29 mouse cellular contexts compared by ENCODE assay signal in genomic region chr3:98291044-98291443, GRCm38 (mm10). TPM values are rescaled to one million over a fixed set of nuclear protein-coding genes. Genes with fewer than 3 reads are reported as not detected.
"Had no signal": no experiment of that assay in that cellular context is flagged by ENCODE, and none has a peak within 500 bp of the region (broad histone marks: within the 10 kb centered on the region; RNA-seq: fewer than 3 reads in every experiment).

No protein-coding gene starts in this region.

- H3K4me3 ChIP-seq: embryonic facial prominence, embryonic 10.5 days; embryonic facial prominence, embryonic 12.5 days; embryonic facial prominence, embryonic 13.5 days; embryonic facial prominence, embryonic 15.5 days; erythroblast, embryonic 14.5 days; forebrain, embryonic 10.5 days; forebrain, embryonic 12.5 days; forebrain, embryonic 13.5 days; forebrain, embryonic 15.5 days; gastrocnemius, adult 2 months; heart, adult 2 months had no signal

- ATAC-seq: forebrain, embryonic 13.5 days; forebrain, embryonic 14.5 days; forebrain, embryonic 15.5 days; forebrain, embryonic 16.5 days; forebrain, postnatal 0 days had no signal

- H3K27ac ChIP-seq: embryonic facial prominence, embryonic 10.5 days; embryonic facial prominence, embryonic 12.5 days; embryonic facial prominence, embryonic 13.5 days; embryonic facial prominence, embryonic 15.5 days; forebrain, embryonic 10.5 days; forebrain, embryonic 12.5 days; forebrain, embryonic 13.5 days; forebrain, embryonic 15.5 days; gastrocnemius, adult 2 months; heart, adult 2 months had no signal

- DNase-seq: cerebellum, adult 2 months; cerebellum, adult 8-10 months; cerebellum, adult 9-10 months; cerebellum, adult 9-11 months; cerebellum, postnatal 10 days; cerebellum, postnatal 14 days; cerebellum, postnatal 25 days; cerebellum, postnatal 36 days; embryo, embryonic 11 days; forebrain, postnatal 0 days; gastrocnemius, adult 2 months; gastrocnemius, postnatal 10 days; gastrocnemius, postnatal 14 days; gastrocnemius, postnatal 25 days; gastrocnemius, postnatal 36 days; heart, adult 18-20 months; heart, adult 2 months had no signal

- H3K4me2 ChIP-seq: embryonic facial prominence, embryonic 12.5 days; embryonic facial prominence, embryonic 13.5 days; embryonic facial prominence, embryonic 15.5 days; forebrain, embryonic 12.5 days; forebrain, embryonic 13.5 days; forebrain, embryonic 15.5 days had no signal

- H3K4me1 ChIP-seq: embryonic facial prominence, embryonic 10.5 days; embryonic facial prominence, embryonic 12.5 days; embryonic facial prominence, embryonic 13.5 days; embryonic facial prominence, embryonic 15.5 days; forebrain, embryonic 10.5 days; forebrain, embryonic 12.5 days; forebrain, embryonic 13.5 days; forebrain, embryonic 15.5 days had no signal

- H3K9ac ChIP-seq: embryonic facial prominence, embryonic 12.5 days; embryonic facial prominence, embryonic 13.5 days; embryonic facial prominence, embryonic 15.5 days; forebrain, embryonic 12.5 days; forebrain, embryonic 13.5 days; forebrain, embryonic 15.5 days; forebrain, postnatal 0 days had no signal

- H3K27me3 ChIP-seq: embryonic facial prominence, embryonic 12.5 days; embryonic facial prominence, embryonic 13.5 days; embryonic facial prominence, embryonic 15.5 days; forebrain, embryonic 12.5 days; forebrain, embryonic 13.5 days; forebrain, embryonic 15.5 days had no signal

- H3K36me3 ChIP-seq: embryonic facial prominence, embryonic 10.5 days; embryonic facial prominence, embryonic 12.5 days; embryonic facial prominence, embryonic 13.5 days; embryonic facial prominence, embryonic 15.5 days; forebrain, embryonic 10.5 days; forebrain, embryonic 12.5 days; forebrain, embryonic 15.5 days had no signal

- H3K9me3 ChIP-seq: embryonic facial prominence, embryonic 10.5 days; embryonic facial prominence, embryonic 15.5 days; forebrain, embryonic 10.5 days; forebrain, embryonic 12.5 days; forebrain, embryonic 15.5 days had no signal

RNA-seq across cellular contexts. Expression of gene Hmgcs2, which starts 10.8 kb away (rescaled TPM):
- total RNA-seq: granulocyte monocyte progenitor cell, adult 5-6 weeks had no signal
